Mouse (Mus musculus) lung, adult 2 months (tissue): Measurements from ENCODE around the gene Glra1.

Source experiments
- CTCF ChIP-seq: fragments of 200-500 bp; IDR thresholded peaks from 2 replicates; pipeline ENCODE4 v1.5.1; 2011; ENCODE audit warnings: mild to moderate bottlenecking, low read length, control low read depth; ENCODE audit not compliant: insufficient read depth
- POLR2A ChIP-seq: fragments of 200-500 bp; IDR thresholded peaks from 2 replicates; pipeline ENCODE4 v1.6.1; 2011; ENCODE audit warnings: low read depth, mild to moderate bottlenecking, control low read depth, low read length, borderline replicate concordance; ENCODE audit errors: extremely low read depth

DNA sequence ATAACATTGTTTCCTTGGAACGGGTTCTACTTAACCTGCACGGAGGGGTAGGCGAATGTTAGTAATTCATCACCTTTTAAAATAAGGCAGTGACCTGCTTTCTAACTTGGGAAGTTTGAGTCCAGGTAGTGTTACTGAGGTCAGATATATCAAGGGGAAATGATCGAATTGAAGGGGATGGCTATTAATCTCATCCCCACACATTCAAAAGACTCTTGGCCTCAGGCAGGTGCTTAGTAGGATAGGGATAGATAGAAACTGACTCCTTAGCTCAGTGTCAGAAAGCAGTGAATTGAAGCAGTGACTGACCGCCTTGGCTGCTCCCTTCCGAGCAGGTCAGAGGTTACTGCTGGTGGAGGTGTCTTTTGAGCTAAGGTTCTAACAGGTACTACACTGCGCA is 136.5 kb downstream of the Glra1 start:
- TF ChIP-seq CTCF (no peak), POLR2A (no peak)
